Mouse (Mus musculus): ENCODE measurements around the gene Caps2. TPM values are rescaled to one million over a fixed set of nuclear protein-coding genes. Genes with fewer than 3 reads are reported as not detected.
"Not testable (repeated sequence)": the region's sequence is repeated elsewhere in the genome, so short reads cannot be mapped to it uniquely, and the experiment has no call there.

Caps2 gene
- polyA plus RNA-seq, 1 experiment from 2014 or later = 0.35 TPM

DNA sequence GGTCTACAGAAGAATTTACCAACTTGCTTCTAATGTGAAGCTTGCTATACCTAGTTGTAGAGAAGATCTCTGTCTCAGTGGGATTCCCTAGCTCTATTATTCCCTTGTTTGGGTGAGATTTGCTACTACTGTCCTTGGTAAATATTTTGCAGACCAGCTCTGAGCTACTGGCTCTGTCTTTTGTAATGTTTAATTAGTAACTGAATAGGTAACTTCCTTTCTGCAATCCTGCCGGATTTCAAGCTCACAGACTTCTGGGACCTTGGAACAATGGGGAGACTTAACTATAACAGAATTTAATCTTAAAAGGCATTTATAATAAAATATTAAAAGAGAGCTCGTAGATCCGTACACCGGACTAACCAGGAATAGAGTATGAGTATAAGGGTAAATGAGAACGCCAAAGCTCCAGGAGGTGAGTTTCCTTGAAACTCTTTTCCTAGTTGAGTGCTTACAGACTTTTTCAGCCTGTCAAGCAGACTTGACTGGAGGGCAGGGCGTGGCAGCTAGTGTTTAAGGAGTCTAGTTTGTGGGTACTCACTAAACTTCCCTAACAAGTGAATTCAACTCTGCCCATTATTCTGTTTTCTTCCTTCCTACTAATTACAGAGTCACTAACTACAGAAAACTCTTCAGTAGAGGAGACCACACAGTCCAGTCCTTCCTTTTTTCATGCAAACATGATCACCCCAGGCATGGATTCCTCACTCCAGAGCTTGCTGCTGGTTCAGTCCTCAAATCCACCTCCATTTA is 65.8 kb downstream of the Caps2 start:
- H3K4me1 ChIP-seq; H3K9ac ChIP-seq; H3K27ac ChIP-seq; H3K27me3 ChIP-seq (replicated peaks); H3K36me3 ChIP-seq; H3K9me3 ChIP-seq; ATAC-seq (ENCODE audit: low FRiP score, low read depth); H3K4me3 ChIP-seq; H3K4me2 ChIP-seq (replicated peaks): not testable (repeated sequence)
- WGBS = 49% methylated on average over 6 of the region's 6 CpGs

DNA sequence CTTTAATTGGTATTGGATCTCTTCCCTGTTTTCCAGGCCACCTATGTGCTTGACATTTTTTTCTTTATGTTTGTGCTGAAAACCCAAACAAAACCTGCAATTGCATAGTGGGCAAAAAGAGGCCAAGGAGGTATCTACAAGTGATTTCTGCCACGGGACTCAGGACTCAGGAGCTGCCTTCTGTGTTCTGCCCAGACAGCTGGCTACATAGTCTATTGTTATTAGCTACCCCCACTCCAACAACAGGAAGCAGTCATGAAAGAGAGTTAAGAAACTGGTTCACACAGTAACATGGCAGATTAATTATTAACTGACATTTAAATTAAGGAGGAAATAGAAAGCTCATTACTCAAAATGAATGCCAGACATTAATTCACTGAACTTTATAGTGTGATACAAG is 69.3 kb downstream of the Caps2 start:
- ATAC-seq (ENCODE audit: low FRiP score, low read depth); H3K4me1 ChIP-seq; H3K27ac ChIP-seq; H3K4me3 ChIP-seq; H3K9ac ChIP-seq; H3K36me3 ChIP-seq; H3K27me3 ChIP-seq (replicated peaks); H3K9me3 ChIP-seq; H3K4me2 ChIP-seq (replicated peaks): not testable (repeated sequence)
- 8% methylated on average over 1 of the region's 1 CpGs for WGBS

DNA sequence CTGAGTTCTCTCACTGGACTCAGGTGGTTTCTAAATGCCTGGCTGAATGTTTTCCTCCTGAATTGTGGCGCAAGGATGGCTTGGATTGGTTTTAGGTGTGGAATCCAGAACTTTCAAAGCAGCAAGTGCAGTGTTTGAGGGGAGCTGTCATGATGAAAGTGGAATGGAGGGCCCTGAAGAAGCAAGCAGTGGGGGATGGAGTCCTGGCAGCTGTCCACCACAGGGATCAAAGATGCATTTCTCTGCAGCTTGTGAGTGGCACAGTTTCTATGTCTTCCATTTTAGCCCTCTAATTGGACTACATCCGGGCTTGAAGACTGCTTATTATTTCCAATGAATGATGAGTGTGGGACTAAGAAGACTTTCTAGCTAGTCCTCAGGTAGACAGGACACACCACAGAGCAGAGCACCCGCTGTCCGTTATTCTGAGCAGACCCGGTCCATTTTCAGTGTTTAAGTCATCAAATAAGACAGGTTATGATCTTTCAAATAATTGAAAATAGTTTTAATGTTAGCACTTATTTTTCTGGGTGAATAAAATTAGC is 72.0 kb downstream of the Caps2 start:
- not testable (repeated sequence) for ATAC-seq (ENCODE audit: low FRiP score, low read depth); H3K9ac ChIP-seq; H3K4me3 ChIP-seq; H3K9me3 ChIP-seq; H3K27ac ChIP-seq; H3K4me2 ChIP-seq (replicated peaks); H3K4me1 ChIP-seq; H3K36me3 ChIP-seq; H3K27me3 ChIP-seq (replicated peaks)
- 87% methylated on average over 5 of the region's 5 CpGs for WGBS

DNA sequence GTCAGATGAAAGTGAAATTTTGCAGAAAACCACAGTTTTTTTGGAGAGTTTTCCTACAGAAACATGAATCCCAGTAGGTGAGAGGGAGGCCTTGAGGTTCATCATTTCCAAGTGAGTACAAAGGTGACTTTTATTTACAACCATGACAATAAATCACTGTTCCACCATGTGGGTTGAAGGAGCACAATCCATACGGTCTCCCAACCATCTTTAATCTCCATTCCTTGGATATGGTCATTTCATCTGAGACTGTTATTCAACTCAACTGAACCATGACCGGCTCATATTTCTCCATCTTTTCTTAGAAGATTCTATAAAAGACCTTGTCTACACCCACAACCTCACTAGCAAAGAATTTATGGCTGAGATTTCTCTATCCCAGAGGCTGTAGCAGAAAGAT is 84.9 kb downstream of the Caps2 start:
- WGBS = 62% methylated on average over 2 of the region's 2 CpGs
- Histone ChIP-seq H3K4me1 (no peaks in the 10 kb centered on the region), H3K4me2 (replicated peaks) (no peak overlapping the region)

DNA sequence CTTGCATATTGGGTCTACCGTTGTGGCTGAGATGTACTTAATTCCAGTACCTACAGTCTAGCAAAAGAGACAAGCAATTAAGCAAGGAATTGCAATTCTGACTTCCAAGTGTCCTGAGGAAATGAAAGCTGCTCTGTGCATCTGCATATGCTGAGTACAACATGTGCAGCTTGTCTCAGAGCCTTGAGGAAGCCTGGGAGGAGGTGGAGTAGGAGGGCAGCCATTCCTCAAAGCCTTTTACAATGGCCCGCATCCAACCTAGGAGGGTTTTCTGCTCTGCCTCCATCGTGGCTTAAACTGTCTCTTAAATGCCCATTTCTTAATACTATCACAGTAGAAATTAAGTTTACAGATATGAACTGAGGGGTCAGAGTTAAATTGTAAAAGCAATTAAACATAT is 100.0 kb downstream of the Caps2 start:
- H3K36me3 ChIP-seq = no peaks in the 10 kb centered on the region
- H3K4me3 ChIP-seq = no peak overlapping the region
- H3K27me3 ChIP-seq (replicated peaks) = no peaks in the 10 kb centered on the region
- no peak overlapping the region for H3K9ac ChIP-seq
- H3K4me2 ChIP-seq (replicated peaks) = no peak overlapping the region
- H3K4me1 ChIP-seq = no peaks in the 10 kb centered on the region
- no peak overlapping the region for H3K27ac ChIP-seq
- WGBS = 77% methylated on average over 3 of the region's 3 CpGs
- H3K9me3 ChIP-seq = no peaks in the 10 kb centered on the region
- ATAC-seq (ENCODE audit: low FRiP score, low read depth) = no peak

More for the DNA sequence above, 84.9 kb downstream of the Caps2 start:
- Histone ChIP-seq H3K9ac (no peak overlapping the region), H3K27ac (no peak overlapping the region), H3K4me3 (no peak overlapping the region), H3K36me3 (no peaks in the 10 kb centered on the region), H3K27me3 (replicated peaks) (no peaks in the 10 kb centered on the region), H3K9me3 (no peaks in the 10 kb centered on the region)
- ATAC-seq (ENCODE audit: low FRiP score, low read depth) = no peak

Other genes with a start within 250 kb of the Caps2 start
- 51.5 and 53.1 TPM in 2 replicates for gene Krr1, start 191.0 kb upstream of the Caps2 start, polyA plus RNA-seq (2016; fragmentation: Nextera tagmentation; extraction: Ambion mirVana)
- 0.46 and 0.76 TPM in 2 replicates for gene Glipr1, start 161.0 kb upstream of the Caps2 start, polyA plus RNA-seq (2016; fragmentation: Nextera tagmentation; extraction: Ambion mirVana)
- gene Glipr1l1, start 103.4 kb upstream of the Caps2 start, polyA plus RNA-seq (2016; fragmentation: Nextera tagmentation; extraction: Ambion mirVana) = not detected in 2 replicates
- gene Glipr1l2, start 80.3 kb upstream of the Caps2 start, polyA plus RNA-seq (2016; fragmentation: Nextera tagmentation; extraction: Ambion mirVana) = not detected in 2 replicates
- gene Glipr1l3, start 3.3 kb upstream of the Caps2 start, polyA plus RNA-seq (2016; fragmentation: Nextera tagmentation; extraction: Ambion mirVana) = 0.23 TPM in 1 of 2 replicates, not detected in the other
- gene Kcnc2, start 107.5 kb downstream of the Caps2 start, polyA plus RNA-seq (2016; fragmentation: Nextera tagmentation; extraction: Ambion mirVana) = 1.9 and 2.2 TPM in 2 replicates

All from neural tube, embryonic 12.5 days (tissue).